Mouse (Mus musculus): ENCODE measurements at regions not wholly inside any gene's neighbourhood (a gene's known extent, or its start where the extent isn't known, plus 50 kb on each side); places are given as distances from the start of the nearest gene placed in this dataset.
A peak's percentile ranks its signal among the peaks of the same experiment; 100 is the strongest.

GRCm38 (mm10) chr2:45227276-45227944 lies 110.2 kb upstream of the Zeb2 start:
- TF ChIP-seq POLR2A (IDR thresholded peaks at IDR 0.05; ENCODE audit: low read depth, low read length) (no peak), CTCF (conservative IDR thresholded peaks at IDR 0.05; ENCODE audit: insufficient read depth, insufficient read length, low read depth, low read length) (no peak)
- DNase-seq: no peak
- Histone ChIP-seq H3K4me1 (ENCODE audit: control insufficient read depth, insufficient read depth, low read length) (no peaks in the 10 kb centered on the region), H3K27ac (ENCODE audit: insufficient read depth, low read depth, low read length) (no peak overlapping the region), H3K36me3 (ENCODE audit: control insufficient read depth, insufficient read depth, low read length) (no peaks in the 10 kb centered on the region), H3K27me3 (replicated peaks; ENCODE audit: control insufficient read depth, insufficient read depth, low read length) (no peaks in the 10 kb centered on the region), H3K4me3 (ENCODE audit: insufficient read depth, low read depth, low read length) (no peak overlapping the region)
- 77% methylated on average over 14 of the region's 14 CpGs for WGBS

GRCm38 (mm10) chr2:45226045-45226370 lies 108.8 kb upstream of the Zeb2 start:
- no peak for DNase-seq
- WGBS: 75% methylated on average over 4 of the region's 4 CpGs
- no peaks in the 10 kb centered on the region for H3K36me3 ChIP-seq (ENCODE audit: control insufficient read depth, insufficient read depth, low read length)
- no peak for TF ChIP-seq POLR2A (IDR thresholded peaks at IDR 0.05; ENCODE audit: low read depth, low read length)
- no peak for TF ChIP-seq CTCF (conservative IDR thresholded peaks at IDR 0.05; ENCODE audit: insufficient read depth, insufficient read length, low read depth, low read length)
- H3K27ac ChIP-seq (ENCODE audit: insufficient read depth, low read depth, low read length): no peak overlapping the region
- H3K4me1 ChIP-seq (ENCODE audit: control insufficient read depth, insufficient read depth, low read length): no peaks in the 10 kb centered on the region
- no peaks in the 10 kb centered on the region for H3K27me3 ChIP-seq (replicated peaks; ENCODE audit: control insufficient read depth, insufficient read depth, low read length)
- H3K4me3 ChIP-seq (ENCODE audit: insufficient read depth, low read depth, low read length): no peak overlapping the region

GRCm38 (mm10) chr2:45225364-45226044 lies 108.3 kb upstream of the Zeb2 start:
- WGBS: 77% methylated on average over 9 of the region's 9 CpGs
- no peak for DNase-seq
- no peaks in the 10 kb centered on the region for H3K4me1 ChIP-seq (ENCODE audit: control insufficient read depth, insufficient read depth, low read length)
- H3K27ac ChIP-seq (ENCODE audit: insufficient read depth, low read depth, low read length): no peak overlapping the region
- no peak overlapping the region for H3K4me3 ChIP-seq (ENCODE audit: insufficient read depth, low read depth, low read length)
- no peaks in the 10 kb centered on the region for H3K27me3 ChIP-seq (replicated peaks; ENCODE audit: control insufficient read depth, insufficient read depth, low read length)
- TF ChIP-seq POLR2A (IDR thresholded peaks at IDR 0.05; ENCODE audit: low read depth, low read length) (no peak), CTCF (conservative IDR thresholded peaks at IDR 0.05; ENCODE audit: insufficient read depth, insufficient read length, low read depth, low read length) (no peak)
- H3K36me3 ChIP-seq (ENCODE audit: control insufficient read depth, insufficient read depth, low read length): no peaks in the 10 kb centered on the region

- TF ChIP-seq CTCF (conservative IDR thresholded peaks at IDR 0.05; ENCODE audit: insufficient read depth, insufficient read length, low read depth, low read length): no peak
- no peak for TF ChIP-seq POLR2A (IDR thresholded peaks at IDR 0.05; ENCODE audit: low read depth, low read length)
Observed at GRCm38 (mm10) chr2:45222213-45222612, 105.0 kb upstream of the Zeb2 start.

GRCm38 (mm10) chr2:45219851-45220250 lies 102.7 kb upstream of the Zeb2 start:
- no peak for TF ChIP-seq CTCF (conservative IDR thresholded peaks at IDR 0.05; ENCODE audit: insufficient read depth, insufficient read length, low read depth, low read length)
- no peak for TF ChIP-seq POLR2A (IDR thresholded peaks at IDR 0.05; ENCODE audit: low read depth, low read length)
- WGBS: 54% methylated on average over 5 of the region's 5 CpGs
- Histone ChIP-seq H3K36me3 (ENCODE audit: control insufficient read depth, insufficient read depth, low read length) (no peaks in the 10 kb centered on the region), H3K27ac (ENCODE audit: insufficient read depth, low read depth, low read length) (no peak overlapping the region), H3K4me3 (ENCODE audit: insufficient read depth, low read depth, low read length) (no peak overlapping the region), H3K27me3 (replicated peaks; ENCODE audit: control insufficient read depth, insufficient read depth, low read length) (no peaks in the 10 kb centered on the region), H3K4me1 (ENCODE audit: control insufficient read depth, insufficient read depth, low read length) (no peaks in the 10 kb centered on the region)
- DNase-seq: no peak

More at GRCm38 (mm10) chr2:45222213-45222612, 105.0 kb upstream of the Zeb2 start:
- WGBS: 65% methylated on average over 13 of the region's 13 CpGs
- Histone ChIP-seq H3K4me1 (ENCODE audit: control insufficient read depth, insufficient read depth, low read length) (no peaks in the 10 kb centered on the region), H3K36me3 (ENCODE audit: control insufficient read depth, insufficient read depth, low read length) (no peaks in the 10 kb centered on the region), H3K27me3 (replicated peaks; ENCODE audit: control insufficient read depth, insufficient read depth, low read length) (no peaks in the 10 kb centered on the region), H3K27ac (ENCODE audit: insufficient read depth, low read depth, low read length) (no peak overlapping the region), H3K4me3 (ENCODE audit: insufficient read depth, low read depth, low read length) (no peak overlapping the region)
- DNase-seq: no peak

GRCm38 (mm10) chr2:45212833-45213232 lies 95.6 kb upstream of the Zeb2 start:
- H3K36me3 ChIP-seq (ENCODE audit: control insufficient read depth, insufficient read depth, low read length): no peaks in the 10 kb centered on the region
- TF ChIP-seq CTCF (conservative IDR thresholded peaks at IDR 0.05; ENCODE audit: insufficient read depth, insufficient read length, low read depth, low read length): no peak
- TF ChIP-seq POLR2A (IDR thresholded peaks at IDR 0.05; ENCODE audit: low read depth, low read length): no peak
- peak; percentile 82 for DNase-seq
- H3K4me1 ChIP-seq (ENCODE audit: control insufficient read depth, insufficient read depth, low read length): no peaks in the 10 kb centered on the region; the same call in 1 of the 2 replicates
- no peak overlapping the region for H3K27ac ChIP-seq (ENCODE audit: insufficient read depth, low read depth, low read length)
- H3K27me3 ChIP-seq (replicated peaks; ENCODE audit: control insufficient read depth, insufficient read depth, low read length): no peaks in the 10 kb centered on the region
- 31% methylated on average over 2 of the region's 2 CpGs for WGBS
- H3K4me3 ChIP-seq (ENCODE audit: insufficient read depth, low read depth, low read length): no peak overlapping the region

- no peaks in the 10 kb centered on the region for H3K36me3 ChIP-seq (ENCODE audit: control insufficient read depth, insufficient read depth, low read length)
- H3K4me3 ChIP-seq (ENCODE audit: insufficient read depth, low read depth, low read length): no peak overlapping the region
- H3K27ac ChIP-seq (ENCODE audit: insufficient read depth, low read depth, low read length): no peak overlapping the region
- no peak for TF ChIP-seq POLR2A (IDR thresholded peaks at IDR 0.05; ENCODE audit: low read depth, low read length)
- TF ChIP-seq CTCF (conservative IDR thresholded peaks at IDR 0.05; ENCODE audit: insufficient read depth, insufficient read length, low read depth, low read length): no peak
- no peak for DNase-seq
- no peaks in the 10 kb centered on the region for H3K27me3 ChIP-seq (replicated peaks; ENCODE audit: control insufficient read depth, insufficient read depth, low read length)
- 95% methylated on average over 6 of the region's 6 CpGs for WGBS
- H3K4me1 ChIP-seq (ENCODE audit: control insufficient read depth, insufficient read depth, low read length): no peaks in the 10 kb centered on the region; the same call in 1 of the 2 replicates
Observed at GRCm38 (mm10) chr2:45208526-45208925, 91.3 kb upstream of the Zeb2 start.

Measured in kidney, adult 2 months (tissue).